Mouse (Mus musculus) heart, embryonic 10.5 days (tissue): Measurements from ENCODE around the gene Ttc41. TPM values are rescaled to one million over a fixed set of nuclear protein-coding genes. Genes with fewer than 3 reads are reported as not detected.
"Not testable (repeated sequence)": the region's sequence is repeated elsewhere in the genome, so short reads cannot be mapped to it uniquely, and the experiment has no call there.

ENCODE experiments used
- DNase-seq: peaks from one replicate; pipeline ENCODE4 v3.0.0-alpha.2; 2017; ENCODE audit warnings: low spot score
- H3K27ac ChIP-seq: fragments of 300-500 bp; sonication (generic); 2 replicates; pipeline ENCODE4 v1.5.1; 2016; ENCODE audit warnings: mild to moderate bottlenecking
- H3K27me3 ChIP-seq: fragments of 300-500 bp; sonication (generic); 2 replicates; pipeline ENCODE4 v1.6.1; 2016; ENCODE audit warnings: mild to moderate bottlenecking; ENCODE audit not compliant: poor library complexity, insufficient read depth, severe bottlenecking
- H3K36me3 ChIP-seq: fragments of 300-500 bp; sonication (generic); 2 replicates; pipeline ENCODE4 v1.6.1; 2016; ENCODE audit warnings: mild to moderate bottlenecking, moderate library complexity
- H3K4me1 ChIP-seq: fragments of 300-500 bp; sonication (generic); 2 replicates; pipeline ENCODE4 v1.6.1; 2016; ENCODE audit warnings: mild to moderate bottlenecking
- H3K4me3 ChIP-seq: fragments of 300-500 bp; sonication (generic); 2 replicates; pipeline ENCODE4 v1.5.1; 2016; ENCODE audit warnings: mild to moderate bottlenecking, moderate library complexity
- H3K9me3 ChIP-seq: fragments of 300-500 bp; sonication (generic); 2 replicates; pipeline ENCODE4 v1.6.1; 2016; ENCODE audit warnings: mild to moderate bottlenecking, moderate library complexity
- WGBS: fragments of 180-500 bp; shearing (Covaris S2); methylation state at CpG from one replicate; pipeline ENCODE4 v1.1.7; 2016; 5-methylcytosine and 5-hydroxymethylcytosine counted together
- polyA plus RNA-seq: library from polyadenylated mRNA; unstranded; fragments of >200 nt; fragmentation: Nextera tagmentation; extraction: Ambion mirVana; gene quantifications from 2 replicates; pipeline ENCODE4 v1.2.1, GENCODE M21; 2016

The Ttc41 gene
- polyA plus RNA-seq = 2.2 and 2.7 TPM in 2 replicates

- peaks cover 38% of the 10 kb centered on the region for H3K36me3 ChIP-seq
- H3K4me1 ChIP-seq = peaks cover 35% of the 10 kb centered on the region
- WGBS = 0% methylated on average over 51 of the region's 51 CpGs
- H3K9me3 ChIP-seq = no peaks in the 10 kb centered on the region
- peak within 1 kb of the TSS; percentile 94 for H3K4me3 ChIP-seq
- no peaks in the 10 kb centered on the region for H3K27me3 ChIP-seq
- H3K27ac ChIP-seq = peak within 1 kb of the TSS; percentile 97
- DNase-seq = peak; percentile 100
Observed at GRCm38 (mm10) chr10:86705318-86705921, at the start of gene Ttc41, which contains the start of gene Hsp90b1. Gene Ttc41, plus strand, starts transcription at chr10:86705811. Gene Hsp90b1, minus strand, starts transcription at chr10:86705509.

GRCm38 (mm10) chr10:86670550-86670949 lies 35.1 kb upstream of the Ttc41 start:
- not testable (repeated sequence) for DNase-seq, H3K27me3 ChIP-seq, H3K4me1 ChIP-seq, H3K4me3 ChIP-seq, H3K27ac ChIP-seq, H3K36me3 ChIP-seq, H3K9me3 ChIP-seq
- WGBS = 83% methylated on average over 4 of the region's 4 CpGs

GRCm38 (mm10) chr10:86684797-86685178 lies 20.8 kb upstream of the Ttc41 start:
- peak overlapping the region; percentile 93 for H3K27ac ChIP-seq
- not testable (repeated sequence) for H3K27me3 ChIP-seq, H3K36me3 ChIP-seq, H3K4me1 ChIP-seq, DNase-seq, H3K9me3 ChIP-seq
- peak overlapping the region; percentile 69 for H3K4me3 ChIP-seq
- 37% methylated on average over 2 of the region's 2 CpGs for WGBS

GRCm38 (mm10) chr10:86685179-86686016 lies 20.2 kb upstream of the Ttc41 start:
- Histone ChIP-seq H3K27ac (peak overlapping the region; percentile 93), H3K4me3 (peak overlapping the region; percentile 69)
- H3K27me3 ChIP-seq, H3K9me3 ChIP-seq, H3K36me3 ChIP-seq, H3K4me1 ChIP-seq: not testable (repeated sequence)
- under 1% methylated on average over 52 of the region's 53 CpGs for WGBS
- DNase-seq = peak; percentile 92

GRCm38 (mm10) chr10:86686017-86686360 lies 19.6 kb upstream of the Ttc41 start:
- H3K4me1 ChIP-seq, DNase-seq, H3K27me3 ChIP-seq, H3K9me3 ChIP-seq: not testable (repeated sequence)
- 23% methylated on average over 9 of the region's 9 CpGs for WGBS
- Histone ChIP-seq H3K4me3 (peak overlapping the region; percentile 69), H3K36me3 (peaks cover 16% of the 10 kb centered on the region), H3K27ac (peak overlapping the region; percentile 93; the same call in 1 of the 2 replicates)

GRCm38 (mm10) chr10:86700251-86700650 lies 5.4 kb upstream of the Ttc41 start:
- H3K9me3 ChIP-seq = no peaks in the 10 kb centered on the region
- peaks cover 37% of the 10 kb centered on the region for H3K4me1 ChIP-seq
- peak overlapping the region; percentile 29; the same call in 1 of the 2 replicates for H3K4me3 ChIP-seq
- no peak overlapping the region for H3K27ac ChIP-seq
- no peak for DNase-seq
- H3K27me3 ChIP-seq = no peaks in the 10 kb centered on the region
- peaks cover 82% of the 10 kb centered on the region for H3K36me3 ChIP-seq
- WGBS = 68% methylated on average over 3 of the region's 3 CpGs

- H3K9me3 ChIP-seq = no peaks in the 10 kb centered on the region
- DNase-seq = no peak
- 80% methylated on average over 3 of the region's 3 CpGs for WGBS
- H3K36me3 ChIP-seq = peaks cover 75% of the 10 kb centered on the region
- H3K27me3 ChIP-seq = no peaks in the 10 kb centered on the region
- H3K4me3 ChIP-seq = peak overlapping the region; percentile 35
- peaks cover 37% of the 10 kb centered on the region for H3K4me1 ChIP-seq
- no peak overlapping the region for H3K27ac ChIP-seq
Observed at GRCm38 (mm10) chr10:86700973-86701372, 4.6 kb upstream of the Ttc41 start.

GRCm38 (mm10) chr10:86702312-86702920 lies 3.2 kb upstream of the Ttc41 start:
- Histone ChIP-seq H3K27me3 (no peaks in the 10 kb centered on the region), H3K27ac (no peak overlapping the region), H3K36me3 (peaks cover 66% of the 10 kb centered on the region), H3K9me3 (no peaks in the 10 kb centered on the region), H3K4me3 (peak overlapping the region; percentile 94; the same call in 1 of the 2 replicates), H3K4me1 (peaks cover 38% of the 10 kb centered on the region)
- WGBS = 48% methylated on average over 4 of the region's 4 CpGs
- no peak for DNase-seq

GRCm38 (mm10) chr10:86703375-86703774 lies 2.2 kb upstream of the Ttc41 start:
- peaks cover 57% of the 10 kb centered on the region for H3K36me3 ChIP-seq
- WGBS = 57% methylated on average over 4 of the region's 4 CpGs
- peaks cover 39% of the 10 kb centered on the region for H3K4me1 ChIP-seq

GRCm38 (mm10) chr10:86704141-86704540 lies 1.5 kb upstream of the Ttc41 start:
- Histone ChIP-seq H3K4me3 (peak overlapping the region; percentile 94), H3K36me3 (peaks cover 50% of the 10 kb centered on the region), H3K4me1 (peaks cover 39% of the 10 kb centered on the region), H3K27ac (peak overlapping the region; percentile 97), H3K27me3 (no peaks in the 10 kb centered on the region), H3K9me3 (no peaks in the 10 kb centered on the region)
- WGBS = 4% methylated on average over 8 of the region's 8 CpGs
- no peak for DNase-seq

More at GRCm38 (mm10) chr10:86703375-86703774, 2.2 kb upstream of the Ttc41 start:
- H3K4me3 ChIP-seq = peak overlapping the region; percentile 94
- no peaks in the 10 kb centered on the region for H3K27me3 ChIP-seq
- no peak for DNase-seq
- H3K27ac ChIP-seq = no peak overlapping the region
- H3K9me3 ChIP-seq = no peaks in the 10 kb centered on the region

- H3K36me3 ChIP-seq = peaks cover 44% of the 10 kb centered on the region
- peak; percentile 78 for DNase-seq
- under 1% methylated on average over 33 of the region's 33 CpGs for WGBS
- peaks cover 39% of the 10 kb centered on the region for H3K4me1 ChIP-seq
- H3K9me3 ChIP-seq = no peaks in the 10 kb centered on the region
- peak overlapping the region; percentile 97 for H3K27ac ChIP-seq
- H3K4me3 ChIP-seq = peak overlapping the region; percentile 94
- H3K27me3 ChIP-seq = no peaks in the 10 kb centered on the region
Observed at GRCm38 (mm10) chr10:86704589-86705191, 921 bp upstream of the Ttc41 start.

GRCm38 (mm10) chr10:86705922-86706752 lies 526 bp downstream of the Ttc41 start:
- peak; percentile 94 for DNase-seq
- Histone ChIP-seq H3K27ac (peak overlapping the region; percentile 97), H3K27me3 (no peaks in the 10 kb centered on the region), H3K9me3 (no peaks in the 10 kb centered on the region), H3K36me3 (peaks cover 30% of the 10 kb centered on the region), H3K4me1 (peaks cover 31% of the 10 kb centered on the region), H3K4me3 (peak overlapping the region; percentile 94)
- 4% methylated on average over 33 of the region's 33 CpGs for WGBS
